Mouse (Mus musculus): ENCODE data around the gene Mmaa.

Gene Mmaa

DNA sequence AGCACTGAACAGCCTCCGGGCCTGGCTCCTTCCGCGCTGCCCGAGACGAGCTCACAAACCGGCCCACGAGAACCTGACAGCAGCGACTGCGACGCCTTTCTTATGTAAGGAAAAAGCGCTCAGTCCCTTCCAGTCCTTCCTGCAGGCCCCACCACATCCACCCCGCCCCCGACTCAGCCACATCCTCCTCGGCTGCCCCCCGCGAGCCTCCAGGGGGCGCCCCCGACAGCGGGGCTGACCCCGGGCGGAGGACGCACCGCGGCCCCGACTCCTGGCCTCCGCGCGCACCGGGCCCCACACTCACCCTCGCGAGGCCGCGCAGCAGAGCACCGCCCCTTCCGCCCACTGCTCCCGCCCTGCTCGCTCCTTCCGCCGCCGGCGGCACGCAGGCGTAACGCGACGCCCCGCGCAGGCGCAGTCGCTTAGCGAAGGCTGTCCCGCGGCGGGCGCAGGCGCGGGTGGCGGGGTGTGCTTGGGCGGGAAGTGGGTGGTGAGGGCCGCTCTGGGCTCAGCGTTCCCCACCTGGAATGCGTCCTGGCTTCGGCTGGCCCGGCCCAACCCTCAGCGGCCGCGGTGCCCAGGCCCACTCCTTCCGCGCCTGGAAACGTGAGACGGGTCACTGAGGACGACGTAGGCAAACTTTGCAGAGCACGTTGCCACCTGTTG is at the start of gene Mmaa:
Gene Mmaa (minus strand): TSS at position 328 of the 666 bp plus-strand sequence.
- DNase-seq, result peak; percentile 97 to 98

DNA sequence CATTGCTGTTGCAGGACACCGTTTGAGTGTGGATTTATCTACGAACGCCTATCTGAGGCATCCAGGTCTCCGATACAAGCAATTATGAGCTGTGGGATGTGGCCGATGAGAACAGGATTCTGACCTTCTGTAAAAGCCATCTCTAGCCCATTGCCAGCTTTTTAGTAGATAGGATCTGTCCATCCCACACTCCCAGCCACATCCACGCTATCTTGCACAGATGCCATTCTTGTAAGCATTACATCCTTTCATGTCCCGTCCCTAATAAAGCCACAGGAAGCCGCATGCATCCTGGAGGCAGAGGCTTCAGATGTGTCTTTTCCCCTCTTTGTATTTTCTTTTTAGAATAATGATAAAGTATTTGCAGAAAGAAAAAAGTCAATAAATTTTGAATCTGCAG is 46.5 kb upstream of the Mmaa start:
- no peak for DNase-seq

DNA sequence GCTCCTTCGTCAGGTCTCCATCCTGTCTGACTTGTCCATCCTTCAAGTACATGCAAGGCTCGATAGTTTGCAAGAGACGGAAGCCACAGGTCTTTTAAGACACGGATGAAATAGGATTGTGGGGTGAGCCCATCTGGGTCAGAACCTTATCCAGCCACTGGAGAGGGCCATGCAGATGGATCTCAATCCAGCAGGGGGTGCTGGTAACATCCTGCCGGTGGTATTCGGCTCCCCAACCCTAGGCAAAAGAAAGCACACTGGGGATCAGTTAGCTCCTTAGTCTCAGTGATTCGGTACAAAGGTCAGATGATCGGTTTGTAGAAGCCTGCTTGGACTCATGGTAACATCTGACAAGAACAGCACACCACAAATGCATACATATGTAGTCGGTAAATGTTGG is 44.8 kb upstream of the Mmaa start:
- no peak for DNase-seq

DNA sequence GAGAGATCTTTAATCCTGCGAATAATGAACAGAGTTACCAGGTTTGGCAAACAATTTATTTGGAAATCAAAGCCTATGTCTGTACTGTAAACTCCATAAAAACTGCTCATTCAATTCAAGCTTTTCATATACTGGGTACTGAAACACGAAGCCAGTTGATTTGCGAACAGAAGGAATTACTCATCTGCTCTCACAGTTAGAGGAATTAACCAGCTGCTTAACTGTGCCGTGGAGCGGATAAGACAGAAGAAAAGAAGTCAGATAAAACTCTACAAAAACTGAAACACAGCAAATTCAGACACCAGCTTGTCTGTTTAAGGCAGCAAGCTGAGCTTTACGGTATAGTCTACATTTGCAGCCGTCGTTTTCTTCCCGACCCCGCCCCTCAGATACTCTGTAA is 43.9 kb upstream of the Mmaa start:
- DNase-seq, result no peak

DNA sequence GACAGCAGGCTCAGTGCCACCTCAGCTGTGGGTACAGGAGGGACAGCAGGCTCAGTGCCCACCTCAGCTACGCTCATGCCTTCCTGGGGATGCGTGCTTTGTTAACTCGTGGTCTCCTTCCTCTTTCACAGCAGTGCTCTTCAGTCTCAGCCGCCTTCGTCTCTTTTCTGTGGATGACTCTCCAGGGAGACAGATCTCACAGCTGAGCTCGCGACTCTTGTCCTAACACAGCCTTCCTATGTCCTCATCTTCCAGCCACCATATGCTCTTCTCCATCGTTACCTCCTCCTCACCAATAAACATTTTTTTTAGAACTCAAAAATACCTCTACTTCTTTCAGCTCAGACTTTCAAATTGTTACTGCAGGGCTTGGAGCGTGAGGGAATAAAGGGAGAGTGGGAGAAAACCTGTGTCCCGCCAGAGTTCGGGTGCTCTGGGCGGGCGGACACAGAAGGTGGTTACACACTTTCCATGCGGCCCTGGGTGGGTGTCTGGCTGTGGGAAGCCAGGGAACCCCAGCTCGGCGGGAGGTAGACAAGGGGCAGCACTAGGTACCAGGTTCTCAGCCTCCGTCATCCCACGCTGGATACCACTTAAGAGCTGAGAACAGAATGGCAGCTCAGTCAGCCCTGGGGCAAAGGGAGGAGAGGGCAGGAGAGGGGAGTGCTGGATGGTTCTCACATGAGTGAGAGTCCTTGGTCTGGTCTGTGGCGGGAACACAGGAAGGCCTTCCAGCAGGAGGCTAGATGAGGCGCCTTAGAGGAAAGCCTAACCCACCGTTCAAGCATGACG is 37.6 kb upstream of the Mmaa start:
- DNase-seq, result no peak

DNA sequence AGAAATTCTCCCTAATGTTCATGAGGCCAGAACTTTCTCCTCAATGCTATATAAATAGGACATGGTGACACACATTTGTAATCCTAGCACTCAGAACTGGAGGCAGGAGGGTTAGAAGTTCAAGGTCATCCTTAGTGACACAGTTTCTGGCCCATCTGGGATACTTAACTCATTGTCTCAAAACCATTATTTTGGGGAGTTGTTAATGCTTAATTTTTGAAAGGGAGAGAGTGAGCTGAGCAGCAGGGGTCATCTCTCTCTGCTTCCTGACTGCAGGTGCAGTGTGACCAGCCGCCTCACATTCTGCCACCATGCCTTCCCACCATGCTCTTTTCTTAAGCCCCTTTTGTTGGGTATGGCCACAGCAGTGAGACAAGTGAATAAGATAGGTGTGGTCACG is 36.8 kb upstream of the Mmaa start:
- no peak for DNase-seq

DNA sequence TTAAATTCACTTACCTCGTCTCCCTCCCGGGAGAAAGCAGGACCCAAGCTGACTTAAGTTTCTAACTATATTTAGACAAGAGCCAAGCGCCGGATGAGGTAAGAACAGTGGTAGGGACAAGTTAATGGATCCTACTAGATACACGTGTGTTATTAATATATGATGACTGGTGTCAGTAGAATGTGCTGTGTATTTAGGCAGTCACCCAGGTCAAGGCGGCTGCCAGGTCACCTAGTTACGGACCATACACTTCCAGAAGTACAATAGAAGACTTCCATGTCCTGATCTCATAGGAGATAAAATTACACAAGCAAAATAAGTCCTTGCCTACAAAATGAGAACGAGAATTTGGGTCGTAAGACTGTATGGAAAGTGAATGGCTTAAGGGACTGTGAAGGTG is 36.3 kb upstream of the Mmaa start:
- no peak for DNase-seq

DNA sequence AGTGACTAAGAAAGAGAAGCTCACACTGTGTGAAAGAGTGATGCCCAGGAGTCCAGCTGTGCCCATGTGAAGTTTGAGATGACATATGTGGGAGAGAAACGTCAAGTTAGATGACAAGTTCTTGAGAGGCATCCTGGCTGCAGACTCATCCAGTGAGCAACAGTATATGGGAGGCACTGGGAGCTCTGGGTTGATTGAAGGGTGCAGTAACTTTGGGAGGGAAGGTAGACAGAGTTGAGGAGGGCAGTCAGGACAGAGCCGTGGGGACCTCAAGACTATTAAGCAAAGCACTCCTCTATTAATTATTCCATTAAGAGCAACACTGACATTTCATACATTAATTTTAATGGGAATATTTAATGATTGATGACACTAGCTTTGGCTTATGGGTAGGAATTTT is 35.0 kb upstream of the Mmaa start:
- no peak for DNase-seq

DNA sequence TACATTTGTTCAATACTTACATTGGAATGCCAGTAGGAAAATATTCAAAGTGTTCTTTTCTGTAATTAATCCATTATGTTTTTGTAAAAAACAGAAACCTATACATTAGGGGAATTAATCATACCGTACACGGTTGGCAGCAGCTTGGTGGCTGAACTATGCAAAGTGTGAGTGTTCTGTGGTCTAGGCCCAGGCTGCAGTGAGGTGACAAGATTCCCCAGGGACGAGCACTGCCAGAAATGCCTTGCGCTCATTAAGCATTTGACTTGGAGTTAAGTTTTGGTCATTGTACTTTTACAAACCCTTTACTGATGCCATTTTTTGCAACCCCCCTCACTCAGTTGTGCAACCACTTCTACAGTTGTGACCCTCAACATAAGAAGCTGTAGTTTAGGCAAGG is 34.4 kb upstream of the Mmaa start:
- DNase-seq, result no peak

DNA sequence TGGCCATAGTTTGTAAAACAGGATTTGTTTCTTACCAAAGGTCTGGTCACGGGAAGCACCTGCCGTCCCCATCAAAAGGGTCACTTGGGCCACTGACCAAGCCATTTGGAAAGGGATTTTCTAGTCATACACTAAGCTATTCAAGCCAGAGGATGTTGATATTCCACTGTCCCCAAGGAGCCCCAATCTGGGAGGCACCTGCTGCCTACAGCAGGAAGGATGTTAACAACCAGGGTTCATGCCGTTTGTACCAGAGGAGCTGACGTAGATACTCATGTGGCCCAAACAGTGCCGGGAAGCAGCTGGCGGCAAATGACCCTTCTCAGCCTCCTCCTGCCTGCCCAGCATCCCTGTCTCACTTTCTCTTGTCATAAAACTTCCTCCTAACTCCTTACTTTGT is 30.8 kb upstream of the Mmaa start:
- no peak for DNase-seq

DNA sequence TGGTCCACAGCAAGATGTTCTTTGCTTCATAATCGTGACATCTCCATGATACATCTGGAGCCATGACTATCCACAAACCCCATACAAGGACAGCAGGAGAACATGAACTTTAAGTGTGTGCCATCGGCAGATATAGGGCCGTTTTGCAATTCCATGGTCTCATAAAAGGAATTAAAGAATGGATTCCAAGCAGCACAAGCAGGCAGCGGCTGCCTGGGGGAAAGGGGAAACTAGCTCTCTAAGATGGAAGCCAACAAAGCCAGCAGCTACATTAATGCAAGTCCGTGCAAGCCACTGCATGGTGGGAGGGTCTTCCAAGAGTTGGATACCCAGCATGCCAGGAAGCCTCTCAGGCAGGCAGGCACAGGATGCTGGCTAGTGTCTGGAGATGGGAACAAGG is 30.2 kb upstream of the Mmaa start:
- DNase-seq, result no peak

DNA sequence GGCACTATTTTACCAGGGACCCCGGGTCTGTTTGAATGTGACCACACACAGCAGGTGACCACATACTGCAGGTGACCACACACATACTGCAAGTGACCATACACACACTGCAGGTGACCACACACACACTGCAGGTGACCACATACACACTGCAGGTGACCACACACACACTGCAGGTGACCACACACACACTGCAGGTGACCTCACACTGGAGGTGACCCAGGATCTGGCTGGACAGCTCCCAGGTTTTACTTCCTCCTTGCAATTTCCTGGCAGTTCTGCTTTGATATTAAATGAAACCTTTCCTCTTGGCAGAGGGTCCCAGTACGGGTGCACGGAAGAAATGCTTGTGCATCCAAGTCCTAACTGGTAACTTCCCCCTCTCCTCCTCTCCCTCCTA is 29.3 kb upstream of the Mmaa start:
- DNase-seq, result no peak

DNA sequence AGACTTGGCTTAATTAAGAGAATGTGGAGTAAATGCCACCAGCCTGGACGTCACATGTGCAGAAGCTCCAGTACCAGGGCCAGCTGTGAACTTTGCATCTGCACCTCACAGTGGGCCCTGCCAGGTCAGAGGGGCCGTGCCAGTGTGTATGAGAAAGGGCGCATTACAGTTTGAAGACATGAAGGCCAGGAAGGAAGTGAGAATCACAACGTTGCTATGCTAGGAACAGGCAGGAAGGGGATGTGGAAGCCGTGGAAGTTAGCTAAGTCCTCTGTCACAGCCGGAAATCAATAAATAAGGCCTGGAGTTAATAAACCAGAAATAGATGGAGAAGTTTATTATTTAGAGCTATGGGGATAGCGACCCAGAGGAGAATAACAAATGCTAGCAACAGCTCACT is 28.4 kb upstream of the Mmaa start:
- DNase-seq, result no peak

DNA sequence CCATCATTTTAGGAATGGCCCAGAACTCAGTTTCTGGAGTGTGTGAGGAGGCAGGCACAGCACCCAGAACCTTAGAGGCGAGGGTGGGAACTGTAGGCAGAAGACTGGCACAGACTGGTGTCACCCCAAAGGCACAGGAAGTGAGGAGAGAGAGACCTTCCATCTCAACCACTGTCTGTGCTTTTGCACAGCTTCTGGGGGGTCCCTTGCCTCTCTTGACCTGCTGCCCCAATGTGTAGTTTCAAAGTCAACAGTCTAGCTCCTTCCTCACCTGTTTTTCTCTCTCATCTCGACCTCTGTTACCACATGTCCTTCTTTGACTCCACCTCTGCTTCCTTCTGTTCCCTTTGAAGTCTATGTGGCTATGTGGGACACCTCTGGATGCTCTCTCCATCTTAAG is 16.1 kb upstream of the Mmaa start:
- DNase-seq, result no peak

DNA sequence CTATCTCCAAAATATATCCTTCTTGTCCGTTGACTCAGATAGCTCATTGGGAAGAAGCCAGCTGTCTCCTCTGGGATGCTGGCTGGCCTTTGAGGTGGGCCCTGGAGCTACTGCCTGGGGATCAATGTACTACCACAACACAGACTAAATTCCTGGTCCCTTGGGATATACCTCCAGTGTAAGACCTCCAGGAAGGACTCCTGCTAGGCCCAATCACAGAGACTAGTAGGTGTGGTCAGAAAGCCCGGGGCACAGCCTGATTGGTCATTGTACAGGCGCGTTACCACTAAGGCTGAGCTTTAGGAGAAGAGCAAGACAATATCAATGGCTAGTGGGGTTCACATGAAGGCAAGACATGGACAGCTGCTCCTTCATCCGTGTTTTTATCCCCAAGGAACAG is 11.2 kb upstream of the Mmaa start:
- DNase-seq, result no peak

DNA sequence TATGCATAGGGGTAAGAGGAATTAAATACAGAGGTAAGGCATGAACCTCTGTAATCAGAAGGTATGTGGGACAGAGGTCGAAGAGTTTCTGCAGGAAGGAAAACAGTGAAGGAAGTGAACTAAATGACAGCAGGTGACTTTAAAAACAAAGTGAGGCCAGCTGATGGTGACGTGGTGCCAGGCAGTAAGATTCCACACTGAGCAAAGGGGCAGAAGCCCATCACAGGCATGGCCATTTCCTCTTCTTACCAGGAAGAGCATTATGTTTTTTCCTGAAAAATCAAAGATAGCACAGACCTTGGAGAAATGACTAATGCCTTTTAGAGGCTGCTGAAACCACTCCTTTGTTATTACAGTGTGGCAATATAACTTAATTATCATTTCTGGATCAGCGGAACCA is 6.8 kb upstream of the Mmaa start:
- no peak for DNase-seq

DNA sequence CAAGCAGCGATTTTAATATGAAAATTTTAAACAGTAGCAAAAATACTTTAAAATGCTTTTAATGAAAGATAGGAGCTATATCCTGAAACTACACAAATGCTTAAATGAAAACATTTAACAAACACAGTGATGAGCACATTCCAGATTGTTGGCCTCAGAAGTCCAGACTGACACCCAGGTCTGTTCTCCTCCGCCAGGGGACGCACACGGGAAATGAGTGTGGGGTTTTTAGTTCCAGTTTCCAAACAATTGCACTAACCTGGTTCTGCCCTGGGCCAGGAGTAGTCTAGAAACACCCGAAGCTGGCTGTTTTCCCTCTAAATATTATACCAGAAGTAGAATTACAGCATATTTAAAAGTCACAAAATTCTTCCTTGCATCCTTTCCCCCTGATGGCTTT is 5.0 kb upstream of the Mmaa start:
- no peak for DNase-seq

DNA sequence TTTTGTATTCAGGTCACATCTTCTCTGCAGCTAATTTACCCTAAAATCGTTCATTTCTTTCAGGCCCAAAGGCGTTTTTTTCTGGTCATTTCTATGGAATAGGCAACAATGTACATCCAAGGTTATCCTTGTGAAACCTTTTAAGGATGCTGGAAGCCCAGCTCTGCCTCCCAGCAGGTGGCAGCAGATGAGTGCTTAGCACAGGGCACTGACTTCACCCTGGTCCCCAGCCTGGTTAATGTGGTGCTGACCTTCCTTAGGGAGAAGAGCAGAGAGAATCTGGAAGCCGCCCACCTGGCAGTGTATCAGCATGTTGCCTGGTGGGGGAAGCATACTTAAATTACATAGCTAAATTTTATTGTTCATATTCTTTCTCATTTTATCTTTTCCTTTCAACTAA is 3.0 kb upstream of the Mmaa start:
- DNase-seq, result peak in 1 of 2 experiments; percentile 11

DNA sequence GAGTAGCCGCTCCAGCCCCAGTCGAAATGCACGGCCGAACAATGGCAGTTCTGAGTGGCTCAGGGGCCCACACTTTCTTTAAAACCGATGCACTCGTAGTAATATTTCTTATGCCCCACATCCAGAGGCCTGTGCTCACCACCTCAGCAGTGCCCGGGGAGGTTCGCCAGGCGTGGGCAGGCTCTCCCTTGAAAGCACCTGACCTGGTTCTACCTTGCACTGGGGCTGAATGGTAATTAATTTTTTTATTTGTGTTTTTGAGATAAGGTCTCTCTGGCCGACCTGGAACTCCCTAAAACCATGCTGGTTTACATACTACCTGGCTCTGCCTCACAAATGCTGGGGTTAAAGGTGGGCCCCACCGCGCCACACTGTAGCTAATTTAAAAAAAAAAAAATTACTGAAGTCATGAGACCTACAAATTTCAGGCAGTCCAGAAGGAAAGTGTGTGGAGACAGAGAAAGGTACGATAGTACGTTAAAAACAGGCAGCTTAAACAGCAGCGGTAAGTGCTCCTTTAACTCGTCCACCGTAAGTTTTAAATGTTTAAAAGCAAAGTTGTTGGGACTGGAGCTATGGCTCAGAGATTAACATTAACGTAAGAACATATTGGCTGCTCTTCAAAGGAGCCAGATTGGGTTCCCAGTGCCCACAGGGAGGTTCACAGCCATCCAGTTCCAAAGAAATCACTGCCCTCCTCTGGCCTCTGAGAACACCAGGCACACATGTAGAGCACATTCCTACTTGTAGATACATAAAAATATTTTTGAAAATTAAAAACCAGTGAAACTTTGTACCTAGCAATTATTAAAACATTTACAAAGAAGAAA is 754 bp upstream of the Mmaa start:
- no peak for DNase-seq

DNA sequence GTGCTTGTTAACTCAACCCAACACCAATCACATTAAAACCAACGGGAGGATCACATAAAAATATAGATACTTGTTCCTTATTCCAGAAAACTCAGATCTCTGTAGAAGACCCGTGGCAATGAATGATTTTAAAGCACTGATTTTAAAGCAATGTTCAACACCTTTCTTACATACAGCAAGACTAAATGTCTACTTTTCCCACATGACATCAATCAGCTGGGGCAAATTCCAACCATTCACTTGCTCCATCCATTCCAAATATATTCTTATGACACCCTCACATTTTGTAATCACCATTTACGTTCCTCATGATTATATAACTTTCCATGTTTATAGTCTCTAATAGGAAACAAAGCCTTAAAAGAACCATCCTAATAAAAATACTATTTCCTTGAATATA is 896 bp downstream of the Mmaa start:
- no peak for DNase-seq

DNA sequence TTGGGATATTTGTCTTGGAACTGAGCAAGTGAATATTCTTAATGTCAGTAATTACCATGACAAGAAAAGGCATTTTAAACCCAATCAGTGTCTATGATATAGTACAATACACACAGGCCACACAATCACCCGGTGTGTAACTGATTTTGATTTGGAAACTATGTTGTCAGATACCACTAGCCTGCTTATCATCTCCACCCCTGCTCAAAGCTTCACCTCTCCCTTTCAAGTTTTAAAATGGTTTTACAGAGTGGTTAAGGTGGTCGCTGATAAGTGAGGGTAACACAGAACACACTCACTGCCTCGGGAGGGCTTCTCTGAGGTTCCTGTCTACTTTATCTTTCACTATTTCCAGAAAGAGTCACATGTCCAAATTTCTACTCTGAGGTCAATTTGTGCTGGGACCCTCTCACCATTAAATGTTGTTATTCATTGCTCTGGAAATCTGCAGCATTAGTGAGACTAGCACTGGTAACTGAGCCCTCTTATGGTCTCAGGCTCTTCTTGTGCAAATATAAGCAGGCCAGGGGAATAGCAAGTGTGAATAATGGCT is 1.9 kb downstream of the Mmaa start:
- no peak for DNase-seq

DNA sequence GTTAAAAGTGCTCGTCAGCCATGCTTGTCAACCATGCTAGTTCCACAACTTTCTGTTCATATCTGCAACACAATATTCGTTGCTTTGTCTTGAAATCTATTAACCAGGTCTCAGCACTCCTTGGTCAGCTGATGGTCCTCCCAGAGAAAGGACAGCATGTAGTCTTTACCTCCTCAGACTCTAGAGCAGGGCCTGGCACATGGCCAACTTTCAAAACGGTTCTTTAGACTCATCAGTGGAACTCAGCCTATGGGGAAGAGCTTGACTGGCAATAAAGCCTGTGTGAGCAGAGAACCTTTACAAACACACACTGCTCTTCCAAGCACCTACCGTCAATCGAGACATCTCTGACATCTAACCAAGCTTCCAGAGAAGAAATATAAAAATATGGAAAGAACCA is 5.1 kb downstream of the Mmaa start:
- no peak for DNase-seq

DNA sequence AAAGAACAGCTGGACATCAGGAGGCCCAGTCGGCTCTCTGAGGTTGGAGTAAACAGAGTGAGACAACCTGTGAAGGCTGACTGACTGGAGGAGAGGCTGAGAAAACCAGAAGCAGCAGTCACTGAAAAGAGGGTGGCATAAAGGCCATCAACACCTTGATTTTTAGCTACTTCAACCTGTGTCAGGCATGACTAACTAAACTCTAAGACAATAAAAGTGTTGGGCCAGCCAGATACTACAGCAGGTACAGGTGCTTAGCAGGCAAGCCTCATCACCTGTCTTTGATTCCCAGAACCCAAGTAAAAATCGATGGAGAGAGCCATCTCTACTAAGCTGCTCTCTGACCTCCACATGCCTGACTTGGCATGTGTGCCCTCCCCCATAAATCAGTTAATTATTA is 6.1 kb downstream of the Mmaa start:
- no peak for DNase-seq

DNA sequence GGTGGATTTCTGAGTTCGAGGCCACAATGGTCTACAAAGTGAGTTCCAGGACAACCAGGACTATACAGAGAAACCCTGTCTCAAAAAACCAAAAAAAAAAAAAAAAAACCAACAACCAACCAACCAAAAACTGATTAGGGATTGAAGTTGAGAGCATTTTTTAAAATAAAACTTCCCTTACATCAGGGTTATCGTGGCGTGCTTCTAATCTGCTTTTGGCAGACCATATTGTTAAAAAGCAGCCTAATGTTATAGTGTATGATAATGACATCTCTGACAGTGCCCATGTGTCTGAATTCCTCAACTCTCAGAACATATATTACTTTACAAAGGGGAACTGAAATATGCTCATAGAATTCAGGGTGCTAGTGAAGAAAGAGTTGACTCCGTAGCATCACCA is 6.5 kb downstream of the Mmaa start:
- DNase-seq, result no peak

Data from thymus, adult 18-20 months (tissue).